Mouse (Mus musculus) heart, embryonic 13.5 days (tissue): ENCODE data around the gene Rbfox3. TPM values are rescaled to one million over a fixed set of nuclear protein-coding genes. Genes with fewer than 3 reads are reported as not detected.

Experiments used
- ATAC-seq: fragments of 200-750 bp; cut with Nextera tagmentation; 2 replicates; pipeline ENCODE4 v1.8.0; 2017; ENCODE audit warnings: moderate TSS enrichment; ENCODE audit not compliant: insufficient number of reproducible peaks, low FRiP score, low TSS enrichment; ENCODE audit errors: extremely low read depth
- H3K27ac ChIP-seq: fragments of 300-500 bp; sonication (generic); replicated peaks from 2 replicates; pipeline ENCODE4 v1.5.1; 2015; ENCODE audit warnings: moderate library complexity, mild to moderate bottlenecking, inconsistent platforms
- H3K27me3 ChIP-seq: fragments of 300-500 bp; sonication (generic); replicated peaks from 2 replicates; pipeline ENCODE4 v1.6.1; 2015; ENCODE audit warnings: mild to moderate bottlenecking, inconsistent platforms
- H3K36me3 ChIP-seq: fragments of 300-500 bp; sonication (generic); 2 replicates; pipeline ENCODE4 v1.6.1; 2015; ENCODE audit warnings: mild to moderate bottlenecking, inconsistent platforms
- H3K4me1 ChIP-seq: fragments of 300-500 bp; sonication (generic); 2 replicates; pipeline ENCODE4 v1.6.1; 2015; ENCODE audit warnings: inconsistent platforms
- H3K4me2 ChIP-seq: fragments of 300-500 bp; sonication (generic); 2 replicates; pipeline ENCODE4 v1.6.1; 2015; ENCODE audit warnings: inconsistent platforms, mild to moderate bottlenecking, moderate library complexity
- H3K4me3 ChIP-seq: fragments of 300-500 bp; sonication (generic); 2 replicates; pipeline ENCODE4 v1.5.1; 2015; ENCODE audit warnings: moderate library complexity, mild to moderate bottlenecking, inconsistent platforms
- H3K9ac ChIP-seq: fragments of 300-500 bp; sonication (generic); 2 replicates; pipeline ENCODE4 v1.6.1; 2015; ENCODE audit warnings: inconsistent platforms, mild to moderate bottlenecking, moderate library complexity
- H3K9me3 ChIP-seq: fragments of 300-500 bp; sonication (generic); 2 replicates; pipeline ENCODE4 v1.6.1; 2016; ENCODE audit warnings: inconsistent platforms
- WGBS: fragments of 180-500 bp; shearing (Covaris S2); methylation state at CpG from one replicate; pipeline ENCODE4 v1.1.7; 2015; ENCODE audit warnings: mixed read lengths; 5-methylcytosine and 5-hydroxymethylcytosine counted together
- polyA plus RNA-seq: library from polyadenylated mRNA; unstranded; fragments of >200 nt; fragmentation: Nextera tagmentation; extraction: Ambion mirVana; gene quantifications from 2 replicates; pipeline ENCODE4 v1.2.1, GENCODE M21; 2015

The Rbfox3 gene
- polyA plus RNA-seq, 1 experiment from 2014 or later, result 0.13 TPM

- Histone ChIP-seq H3K36me3 (no peaks in the 10 kb centered on the region), H3K4me3 (no peak overlapping the region), H3K27me3 (peaks cover 71% of the 10 kb centered on the region), H3K27ac (no peak overlapping the region), H3K9ac (no peak overlapping the region), H3K9me3 (no peaks in the 10 kb centered on the region), H3K4me2 (no peak overlapping the region), H3K4me1 (no peaks in the 10 kb centered on the region)
- WGBS, result 20% methylated on average over 4 of the region's 4 CpGs
- ATAC-seq, result no peak
Measured at GRCm38 (mm10) chr11:118545690-118546089, 365.7 kb downstream of the Rbfox3 start.

- Histone ChIP-seq H3K27ac (no peak overlapping the region), H3K4me2 (no peak overlapping the region), H3K9me3 (no peaks in the 10 kb centered on the region), H3K27me3 (peaks cover 70% of the 10 kb centered on the region), H3K4me1 (no peaks in the 10 kb centered on the region), H3K4me3 (no peak overlapping the region), H3K36me3 (no peaks in the 10 kb centered on the region), H3K9ac (no peak overlapping the region)
- ATAC-seq, result no peak
- 63% methylated on average over 6 of the region's 6 CpGs for WGBS
Measured at GRCm38 (mm10) chr11:118544564-118544963, 366.8 kb downstream of the Rbfox3 start.

DNA sequence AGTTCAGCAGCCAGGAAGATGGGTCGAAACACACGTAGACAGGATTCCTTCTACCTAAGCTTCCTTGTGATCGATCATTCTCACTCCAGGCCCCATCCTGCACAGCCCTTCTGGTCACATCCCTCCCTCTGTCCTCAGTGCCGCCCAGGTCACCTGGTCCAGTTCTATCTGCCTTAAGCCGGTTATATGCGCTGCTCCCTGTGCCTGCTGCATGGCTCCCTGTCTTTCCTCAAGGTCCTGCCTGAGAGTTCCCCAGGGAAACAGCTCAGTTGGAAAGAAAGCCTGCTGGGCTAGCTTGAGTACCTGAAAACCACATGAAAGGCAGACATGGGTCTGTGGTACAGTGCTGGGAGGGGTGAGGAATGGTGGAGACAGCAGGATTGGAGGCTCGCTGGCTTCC lies 368.5 kb downstream of the Rbfox3 start:
- Histone ChIP-seq H3K27me3 (peaks cover 62% of the 10 kb centered on the region), H3K4me1 (no peaks in the 10 kb centered on the region), H3K9ac (no peak overlapping the region), H3K4me3 (no peak overlapping the region), H3K9me3 (no peaks in the 10 kb centered on the region), H3K36me3 (no peaks in the 10 kb centered on the region), H3K27ac (no peak overlapping the region), H3K4me2 (no peak overlapping the region)
- ATAC-seq, result no peak
- 62% methylated on average over 7 of the region's 7 CpGs for WGBS

- Histone ChIP-seq H3K27ac (no peak overlapping the region), H3K4me2 (no peak overlapping the region), H3K4me1 (no peaks in the 10 kb centered on the region), H3K9ac (no peak overlapping the region), H3K27me3 (peaks cover 67% of the 10 kb centered on the region), H3K9me3 (no peaks in the 10 kb centered on the region), H3K4me3 (no peak overlapping the region), H3K36me3 (no peaks in the 10 kb centered on the region)
- no peak for ATAC-seq
- 53% methylated on average over 12 of the region's 12 CpGs for WGBS
Measured at GRCm38 (mm10) chr11:118540411-118541026, 370.9 kb downstream of the Rbfox3 start.

DNA sequence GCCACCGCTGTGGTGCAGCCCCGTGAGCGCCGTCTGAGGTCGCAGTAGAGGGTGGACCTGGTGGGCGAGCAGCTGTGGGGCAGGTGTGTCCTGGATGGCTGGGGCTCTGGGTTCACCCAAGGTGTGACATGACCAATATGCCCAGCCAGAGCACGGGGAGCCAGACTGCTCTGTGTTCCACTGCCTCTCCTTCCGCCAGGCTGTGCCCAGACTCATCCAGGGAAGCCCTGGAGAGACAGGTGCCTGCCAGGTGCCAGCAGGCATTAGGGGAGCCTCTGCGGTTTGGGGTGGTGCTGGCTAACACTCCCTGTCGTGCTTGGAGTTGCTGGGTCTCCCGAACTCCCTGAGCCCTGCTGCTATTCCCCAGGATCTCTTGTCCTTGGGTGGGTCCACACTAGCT lies 373.4 kb downstream of the Rbfox3 start:
- no peak overlapping the region for H3K4me3 ChIP-seq
- no peaks in the 10 kb centered on the region for H3K4me1 ChIP-seq
- H3K36me3 ChIP-seq, result no peaks in the 10 kb centered on the region
- H3K9ac ChIP-seq, result no peak overlapping the region
- no peaks in the 10 kb centered on the region for H3K9me3 ChIP-seq
- H3K27me3 ChIP-seq, result peaks cover 78% of the 10 kb centered on the region
- no peak for ATAC-seq
- H3K4me2 ChIP-seq, result no peak overlapping the region
- no peak overlapping the region for H3K27ac ChIP-seq
- 76% methylated on average over 11 of the region's 11 CpGs for WGBS

- Histone ChIP-seq H3K27ac (no peak overlapping the region), H3K4me1 (no peaks in the 10 kb centered on the region), H3K9me3 (no peaks in the 10 kb centered on the region), H3K27me3 (peaks cover 66% of the 10 kb centered on the region), H3K4me2 (no peak overlapping the region), H3K4me3 (no peak overlapping the region), H3K9ac (no peak overlapping the region), H3K36me3 (no peaks in the 10 kb centered on the region)
- ATAC-seq, result no peak
- WGBS, result 34% methylated on average over 18 of the region's 18 CpGs
Measured at GRCm38 (mm10) chr11:118534382-118535092, 376.9 kb downstream of the Rbfox3 start.

- H3K4me3 ChIP-seq, result no peak overlapping the region
- ATAC-seq, result no peak
- H3K27ac ChIP-seq, result no peak overlapping the region
- peaks cover 68% of the 10 kb centered on the region for H3K27me3 ChIP-seq
- no peak overlapping the region for H3K4me2 ChIP-seq
- 60% methylated on average over 8 of the region's 8 CpGs for WGBS
- H3K9me3 ChIP-seq, result no peaks in the 10 kb centered on the region
- H3K4me1 ChIP-seq, result no peaks in the 10 kb centered on the region
- H3K9ac ChIP-seq, result no peak overlapping the region
- no peaks in the 10 kb centered on the region for H3K36me3 ChIP-seq
Measured at GRCm38 (mm10) chr11:118530313-118530712, 381.1 kb downstream of the Rbfox3 start.

- Histone ChIP-seq H3K4me3 (no peak overlapping the region), H3K4me2 (no peak overlapping the region), H3K4me1 (no peaks in the 10 kb centered on the region), H3K9ac (no peak overlapping the region), H3K9me3 (no peaks in the 10 kb centered on the region), H3K27me3 (peaks cover 54% of the 10 kb centered on the region), H3K36me3 (no peaks in the 10 kb centered on the region), H3K27ac (no peak overlapping the region)
- WGBS, result 77% methylated on average over 9 of the region's 9 CpGs
- no peak for ATAC-seq
Measured at GRCm38 (mm10) chr11:118528761-118529160, 382.6 kb downstream of the Rbfox3 start.

DNA sequence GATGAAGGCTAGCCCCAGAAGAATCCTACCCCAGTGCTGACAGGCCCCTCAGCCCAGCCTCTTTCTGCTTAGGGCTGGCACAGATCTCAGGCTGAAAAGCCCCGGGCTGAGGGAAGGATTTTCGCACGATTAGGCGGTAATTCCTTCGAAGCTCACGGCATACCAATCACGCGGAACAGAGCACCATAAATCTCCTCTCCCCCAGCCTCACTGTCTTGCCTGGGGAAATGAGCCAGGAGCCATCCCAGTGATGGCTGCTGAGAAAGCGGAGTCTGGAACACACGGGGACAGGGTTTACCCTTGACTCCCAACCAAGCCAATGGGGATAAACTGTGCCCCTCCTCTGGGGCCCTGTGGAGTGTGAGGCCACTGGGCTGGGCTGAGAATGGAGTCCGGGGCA lies 386.3 kb downstream of the Rbfox3 start:
- 72% methylated on average over 11 of the region's 11 CpGs for WGBS
- Histone ChIP-seq H3K4me3 (no peak overlapping the region), H3K36me3 (no peaks in the 10 kb centered on the region), H3K27me3 (peaks cover 39% of the 10 kb centered on the region), H3K9ac (no peak overlapping the region), H3K4me1 (no peaks in the 10 kb centered on the region), H3K9me3 (no peaks in the 10 kb centered on the region), H3K27ac (no peak overlapping the region), H3K4me2 (no peak overlapping the region)
- no peak for ATAC-seq

DNA sequence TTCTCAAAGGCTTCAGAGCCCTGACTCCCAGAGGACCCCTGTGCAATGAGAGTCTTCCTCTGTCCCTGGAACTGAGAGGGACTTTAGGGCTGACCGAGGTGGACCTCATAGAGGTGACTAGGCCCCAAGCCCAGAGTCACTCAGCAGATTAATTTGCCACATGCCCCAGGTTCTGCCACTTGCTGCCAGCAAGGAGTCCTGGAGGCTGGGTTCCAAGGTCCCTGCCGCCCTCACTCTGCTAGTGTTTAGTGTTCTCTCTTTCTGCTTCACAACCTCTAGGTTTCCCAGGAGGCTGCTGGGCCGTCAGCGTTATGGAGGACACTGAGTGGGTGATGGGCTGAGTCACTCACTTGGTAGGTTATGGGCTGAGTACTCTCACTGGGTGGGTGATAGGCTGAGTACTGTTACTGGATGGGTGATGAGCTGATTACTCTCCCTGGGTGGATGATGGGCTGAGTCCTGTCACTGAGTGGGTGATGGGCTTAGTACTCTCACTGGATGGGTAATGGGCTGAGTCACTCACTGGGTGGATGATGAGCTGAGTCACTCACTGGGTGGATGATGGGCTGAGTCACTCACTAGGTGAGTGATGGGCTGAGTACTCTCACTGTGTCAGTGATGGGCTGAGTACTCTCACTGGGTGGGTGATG lies 387.8 kb downstream of the Rbfox3 start:
- Histone ChIP-seq H3K9me3 (no peaks in the 10 kb centered on the region), H3K4me3 (no peak overlapping the region), H3K36me3 (no peaks in the 10 kb centered on the region), H3K27ac (no peak overlapping the region), H3K9ac (no peak overlapping the region), H3K4me2 (no peak overlapping the region), H3K27me3 (peaks cover 48% of the 10 kb centered on the region), H3K4me1 (no peaks in the 10 kb centered on the region)
- no peak for ATAC-seq
- WGBS, result 72% methylated on average over 4 of the region's 4 CpGs

DNA sequence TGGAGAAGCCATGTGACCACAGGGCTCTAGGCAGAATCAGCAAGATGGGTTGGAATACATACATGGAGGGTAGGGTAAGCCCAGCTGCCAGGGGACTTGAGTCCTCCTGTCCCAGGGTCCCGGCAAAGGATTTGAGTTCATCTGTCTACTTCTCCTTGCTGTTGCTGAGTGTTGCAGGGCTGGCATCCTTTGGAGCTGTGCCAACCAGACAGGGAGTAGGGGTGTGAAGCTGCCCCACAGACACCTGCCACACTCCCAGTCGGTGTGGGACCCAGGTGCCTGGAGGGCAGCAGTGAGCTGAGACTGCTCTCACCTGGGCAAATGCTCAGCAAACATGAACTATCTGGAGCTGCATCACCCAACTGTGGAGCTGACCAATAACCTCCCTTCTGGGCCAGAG lies 390.5 kb downstream of the Rbfox3 start:
- Histone ChIP-seq H3K36me3 (no peaks in the 10 kb centered on the region), H3K27me3 (peaks cover 39% of the 10 kb centered on the region), H3K4me1 (no peaks in the 10 kb centered on the region), H3K9ac (no peak overlapping the region), H3K4me3 (no peak overlapping the region), H3K4me2 (no peak overlapping the region), H3K9me3 (no peaks in the 10 kb centered on the region), H3K27ac (no peak overlapping the region)
- WGBS, result 81% methylated on average over 2 of the region's 2 CpGs
- no peak for ATAC-seq

- no peaks in the 10 kb centered on the region for H3K4me1 ChIP-seq
- no peaks in the 10 kb centered on the region for H3K36me3 ChIP-seq
- no peaks in the 10 kb centered on the region for H3K9me3 ChIP-seq
- H3K4me2 ChIP-seq, result no peak overlapping the region
- no peak overlapping the region for H3K9ac ChIP-seq
- no peak for ATAC-seq
- H3K27ac ChIP-seq, result no peak overlapping the region
- WGBS, result 53% methylated on average over 5 of the region's 5 CpGs
- peaks cover 36% of the 10 kb centered on the region for H3K27me3 ChIP-seq
- H3K4me3 ChIP-seq, result no peak overlapping the region
Measured at GRCm38 (mm10) chr11:118520251-118520650, 391.1 kb downstream of the Rbfox3 start.
